Mouse (Mus musculus): Measurements from ENCODE around the gene Hist1h3a.

- no peak for TF ChIP-seq CTCF (IDR thresholded peaks at IDR 0.05; ENCODE audit: borderline replicate concordance, extremely low read depth, insufficient read depth, insufficient read length)
- TF ChIP-seq POLR2A (IDR thresholded peaks at IDR 0.05; ENCODE audit: borderline replicate concordance, extremely low read depth, insufficient read depth, insufficient read length, poor library complexity, severe bottlenecking) = no peak
Measured at GRCm38 (mm10) chr13:23763242-23763585, 1.0 kb upstream of the Hist1h3a start.

All from brain, embryonic 14.5 days (tissue).